Mouse (Mus musculus): ENCODE measurements around the gene C87436. TPM values are rescaled to one million over a fixed set of nuclear protein-coding genes. Genes with fewer than 3 reads are reported as not detected.

Gene C87436
- polyA plus RNA-seq (2017; shearing (Covaris generic)), result 50.5 TPM

GRCm38 (mm10) chr6:86438272-86439118 lies at the start of gene C87436:
Gene C87436, plus strand, starts transcription at chr6:86438374.

GRCm38 (mm10) chr6:86396581-86397256 lies 41.5 kb upstream of the C87436 start, which contains the start of gene Pcyox1:
Gene Pcyox1, minus strand, starts transcription at chr6:86397154.

GRCm38 (mm10) chr6:86404100-86404861 lies 33.9 kb upstream of the C87436 start, which contains the start of gene Tia1:
Gene Tia1, plus strand, starts transcription at chr6:86404219.

GRCm38 (mm10) chr6:86426358-86426757 lies 11.8 kb upstream of the C87436 start, which contains the start of gene Gm44790:
Gene Gm44790, plus strand, starts transcription at chr6:86426658.

Other genes starting within 250 kb of the C87436 start
- not detected for gene Tgfa, start 243.2 kb upstream of the C87436 start, polyA plus RNA-seq (2017; shearing (Covaris generic))
- 53.4 TPM for gene Fam136a, start 72.7 kb upstream of the C87436 start, polyA plus RNA-seq (2017; shearing (Covaris generic))
- gene Snrpg, start 67.1 kb upstream of the C87436 start, polyA plus RNA-seq (2017; shearing (Covaris generic)), result 369 TPM
- gene Pcyox1, start 41.2 kb upstream of the C87436 start, polyA plus RNA-seq (2017; shearing (Covaris generic)), result 16.1 TPM
- 134 TPM for gene Tia1, start 34.2 kb upstream of the C87436 start, polyA plus RNA-seq (2017; shearing (Covaris generic))
- gene Gm44790, start 11.7 kb upstream of the C87436 start, polyA plus RNA-seq (2017; shearing (Covaris generic)), result not detected
- gene Pcbp1, start 87.9 kb downstream of the C87436 start, polyA plus RNA-seq (2017; shearing (Covaris generic)), result 48.1 TPM
- gene Asprv1, start 189.8 kb downstream of the C87436 start, polyA plus RNA-seq (2017; shearing (Covaris generic)), result not detected
- gene Mxd1, start 230.8 kb downstream of the C87436 start, polyA plus RNA-seq (2017; shearing (Covaris generic)), result 42.6 TPM
- gene Snrnp27, start 246.1 kb downstream of the C87436 start, polyA plus RNA-seq (2017; shearing (Covaris generic)), result 90.3 TPM

Data from inflammation-experienced regulatory T-cells, adult 16 weeks (primary cell).